Mouse (Mus musculus): ENCODE measurements around the gene Snx6. TPM values are rescaled to one million over a fixed set of nuclear protein-coding genes. Genes with fewer than 3 reads are reported as not detected.

Snx6 gene
- polyA plus RNA-seq (2012; rRNA removed): 3.3 and 14.1 TPM in 2 replicates

DNA sequence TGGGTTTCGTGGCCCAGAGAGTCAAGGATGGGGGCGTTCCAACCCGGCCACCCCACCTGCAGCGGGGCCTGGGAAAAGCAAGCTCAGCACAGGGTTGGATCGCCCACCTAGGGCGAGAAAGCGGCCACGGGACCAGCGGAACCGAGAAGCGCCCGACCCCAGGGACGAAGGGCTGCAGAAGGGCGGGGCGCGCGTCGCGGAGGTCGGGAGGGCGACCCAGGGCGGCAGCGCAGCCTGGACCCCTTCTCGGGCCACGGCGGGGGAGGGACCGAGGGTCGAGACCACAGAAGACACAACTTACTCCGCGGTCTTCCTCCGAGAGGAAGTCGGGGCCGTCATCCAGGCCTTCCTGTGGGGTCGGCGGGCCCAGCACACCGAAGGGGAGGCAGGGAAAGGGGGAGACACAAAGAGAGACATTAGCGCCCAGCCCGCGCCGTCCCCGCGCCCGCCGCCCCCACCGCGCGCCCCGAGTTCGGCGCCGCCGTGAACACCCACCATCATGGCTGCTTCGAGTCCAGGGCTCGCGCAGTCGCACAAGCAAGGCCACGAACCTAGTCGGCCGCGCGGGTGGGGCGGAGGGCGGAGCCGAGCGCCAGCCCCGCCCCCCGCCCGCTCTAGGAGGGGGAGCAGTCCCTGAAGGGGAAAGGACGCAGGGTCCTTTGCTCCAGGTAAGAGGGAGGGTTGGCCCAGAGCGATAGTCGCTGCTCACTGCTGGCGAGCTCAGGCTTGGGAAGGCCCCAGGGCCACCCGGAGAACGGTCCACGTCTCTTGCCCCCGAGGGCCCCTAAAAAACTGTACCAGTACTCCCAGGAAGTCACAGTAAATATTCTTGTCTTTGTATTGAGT lies at the start of gene Snx6:
Snx6 (minus strand) TSS at position 551 of the 846 bp plus-strand sequence.
- no peaks in the 10 kb centered on the region for H3K27me3 ChIP-seq (ENCODE audit: control insufficient read depth, insufficient read depth, low read length)
- H3K27ac ChIP-seq (ENCODE audit: insufficient read depth, low read depth, low read length): peak within 1 kb of the TSS; percentile 65
- under 1% methylated on average over 76 of the region's 76 CpGs for WGBS
- H3K4me3 ChIP-seq (ENCODE audit: low read depth, low read length): peak within 1 kb of the TSS; percentile 98
- peaks cover 2% of the 10 kb centered on the region; the same call in 1 of the 2 replicates for H3K36me3 ChIP-seq (ENCODE audit: control insufficient read depth, insufficient read depth, low read length)
- peaks cover 6% of the 10 kb centered on the region; the same call in 1 of the 2 replicates for H3K4me1 ChIP-seq (ENCODE audit: control insufficient read depth, insufficient read depth, insufficient read length, low read length)
- TF ChIP-seq CTCF (IDR thresholded peaks at IDR 0.05; ENCODE audit: extremely low read depth, insufficient read length, insufficient replicate concordance, low read depth, low read length) (no peak), POLR2A (IDR thresholded peaks at IDR 0.05; ENCODE audit: low read depth, low read length) (peak; percentile 72)

DNA sequence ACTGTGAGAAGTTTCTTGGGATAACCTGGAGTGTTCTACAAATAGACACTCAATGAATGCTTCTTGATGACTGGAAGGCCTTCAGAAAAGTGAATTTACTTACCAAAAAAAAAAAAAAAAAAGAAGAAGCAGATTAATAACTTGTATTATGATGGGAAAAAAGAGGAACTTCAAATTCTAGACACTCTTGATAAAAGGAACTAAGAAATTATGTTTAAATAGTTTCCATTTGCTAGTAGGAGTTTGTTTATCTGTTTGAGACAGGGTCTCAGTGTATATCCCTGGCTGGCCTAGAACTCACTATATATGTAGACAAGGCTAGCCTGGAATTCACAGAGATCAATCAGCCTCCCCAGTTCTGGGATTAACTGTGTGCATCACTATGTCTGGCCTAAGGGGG lies 48.9 kb upstream of the Snx6 start:
- no peak overlapping the region for H3K27ac ChIP-seq (ENCODE audit: insufficient read depth, low read depth, low read length)
- H3K36me3 ChIP-seq (ENCODE audit: control insufficient read depth, insufficient read depth, low read length): no peaks in the 10 kb centered on the region
- H3K4me1 ChIP-seq (ENCODE audit: control insufficient read depth, insufficient read depth, insufficient read length, low read length): no peaks in the 10 kb centered on the region; the same call in 1 of the 2 replicates
- H3K27me3 ChIP-seq (ENCODE audit: control insufficient read depth, insufficient read depth, low read length): no peaks in the 10 kb centered on the region
- no peak for TF ChIP-seq POLR2A (IDR thresholded peaks at IDR 0.05; ENCODE audit: low read depth, low read length)
- TF ChIP-seq CTCF (IDR thresholded peaks at IDR 0.05; ENCODE audit: extremely low read depth, insufficient read length, insufficient replicate concordance, low read depth, low read length): no peak
- H3K4me3 ChIP-seq (ENCODE audit: low read depth, low read length): no peak overlapping the region

DNA sequence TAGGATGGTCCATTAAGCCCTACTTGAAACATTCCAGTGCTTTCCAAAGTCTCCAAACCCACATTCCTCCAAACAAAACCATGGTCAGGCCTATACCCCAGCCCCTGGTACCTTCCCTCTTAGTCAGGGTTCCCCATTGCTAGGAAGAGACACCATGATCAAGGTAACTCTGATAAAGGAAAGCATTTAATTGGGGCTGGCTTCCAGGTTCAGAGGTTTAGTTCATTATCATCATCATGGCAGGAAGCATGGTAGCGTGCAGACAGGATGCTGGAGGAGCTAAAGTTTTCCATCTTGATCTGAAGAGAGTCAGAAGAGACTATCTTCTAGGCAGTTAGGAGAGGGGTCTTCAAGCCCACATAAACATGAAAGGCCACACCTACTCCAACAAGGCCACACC lies 46.1 kb upstream of the Snx6 start:
- Histone ChIP-seq H3K27ac (ENCODE audit: insufficient read depth, low read depth, low read length) (no peak overlapping the region), H3K4me3 (ENCODE audit: low read depth, low read length) (no peak overlapping the region), H3K36me3 (ENCODE audit: control insufficient read depth, insufficient read depth, low read length) (no peaks in the 10 kb centered on the region), H3K27me3 (ENCODE audit: control insufficient read depth, insufficient read depth, low read length) (no peaks in the 10 kb centered on the region), H3K4me1 (ENCODE audit: control insufficient read depth, insufficient read depth, insufficient read length, low read length) (peaks cover 2% of the 10 kb centered on the region; the same call in 1 of the 2 replicates)
- WGBS: 85% methylated on average over 1 of the region's 1 CpGs
- no peak for TF ChIP-seq POLR2A (IDR thresholded peaks at IDR 0.05; ENCODE audit: low read depth, low read length)

DNA sequence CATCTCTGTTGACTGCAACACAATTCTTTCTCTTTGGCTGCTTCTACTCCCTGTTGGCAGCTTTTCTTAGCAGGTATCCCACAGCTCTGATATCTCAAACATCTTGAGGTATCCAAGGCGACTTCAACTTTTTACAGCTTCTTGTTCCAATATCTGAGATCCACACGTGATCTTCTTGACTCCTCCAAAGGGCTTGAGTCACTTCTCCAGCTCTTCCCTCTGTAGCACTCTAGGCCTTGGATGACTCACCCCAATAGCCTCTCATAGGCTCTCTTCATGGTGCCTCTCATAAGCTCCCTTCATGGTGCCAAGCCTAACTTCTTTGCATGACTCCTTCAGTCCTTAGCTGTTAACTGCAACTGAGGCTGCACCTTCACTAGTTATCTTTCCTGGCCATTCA lies 44.3 kb upstream of the Snx6 start:
- 86% methylated on average over 2 of the region's 2 CpGs for WGBS
- no peak for TF ChIP-seq POLR2A (IDR thresholded peaks at IDR 0.05; ENCODE audit: low read depth, low read length)
- TF ChIP-seq CTCF (IDR thresholded peaks at IDR 0.05; ENCODE audit: extremely low read depth, insufficient read length, insufficient replicate concordance, low read depth, low read length): no peak
- Histone ChIP-seq H3K27me3 (ENCODE audit: control insufficient read depth, insufficient read depth, low read length) (no peaks in the 10 kb centered on the region), H3K36me3 (ENCODE audit: control insufficient read depth, insufficient read depth, low read length) (no peaks in the 10 kb centered on the region), H3K4me3 (ENCODE audit: low read depth, low read length) (no peak overlapping the region), H3K27ac (ENCODE audit: insufficient read depth, low read depth, low read length) (no peak overlapping the region), H3K4me1 (ENCODE audit: control insufficient read depth, insufficient read depth, insufficient read length, low read length) (peaks cover 4% of the 10 kb centered on the region; the same call in 1 of the 2 replicates)

DNA sequence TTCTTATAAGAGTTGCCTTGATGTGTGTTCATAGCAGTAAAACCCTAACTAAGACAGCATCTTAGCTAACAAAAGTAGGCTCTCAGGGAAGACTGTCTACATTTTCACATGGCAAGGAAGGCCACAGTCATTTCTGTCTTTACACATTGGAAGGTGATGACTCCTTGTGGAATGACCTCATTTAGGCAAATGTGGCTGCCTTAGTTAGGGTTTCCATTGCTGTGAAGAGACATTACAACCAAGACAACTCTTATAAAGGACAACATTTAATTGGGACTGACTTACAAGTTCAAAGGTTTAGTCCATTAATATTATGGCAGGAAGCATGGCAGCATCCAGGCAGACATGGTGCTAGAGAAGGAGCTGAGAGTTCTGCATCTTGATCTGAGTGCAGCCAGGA lies 43.4 kb upstream of the Snx6 start:
- Histone ChIP-seq H3K27me3 (ENCODE audit: control insufficient read depth, insufficient read depth, low read length) (no peaks in the 10 kb centered on the region), H3K4me1 (ENCODE audit: control insufficient read depth, insufficient read depth, insufficient read length, low read length) (peaks cover 4% of the 10 kb centered on the region; the same call in 1 of the 2 replicates), H3K27ac (ENCODE audit: insufficient read depth, low read depth, low read length) (no peak overlapping the region), H3K36me3 (ENCODE audit: control insufficient read depth, insufficient read depth, low read length) (no peaks in the 10 kb centered on the region), H3K4me3 (ENCODE audit: low read depth, low read length) (no peak overlapping the region)
- TF ChIP-seq CTCF (IDR thresholded peaks at IDR 0.05; ENCODE audit: extremely low read depth, insufficient read length, insufficient replicate concordance, low read depth, low read length) (no peak), POLR2A (IDR thresholded peaks at IDR 0.05; ENCODE audit: low read depth, low read length) (no peak)

DNA sequence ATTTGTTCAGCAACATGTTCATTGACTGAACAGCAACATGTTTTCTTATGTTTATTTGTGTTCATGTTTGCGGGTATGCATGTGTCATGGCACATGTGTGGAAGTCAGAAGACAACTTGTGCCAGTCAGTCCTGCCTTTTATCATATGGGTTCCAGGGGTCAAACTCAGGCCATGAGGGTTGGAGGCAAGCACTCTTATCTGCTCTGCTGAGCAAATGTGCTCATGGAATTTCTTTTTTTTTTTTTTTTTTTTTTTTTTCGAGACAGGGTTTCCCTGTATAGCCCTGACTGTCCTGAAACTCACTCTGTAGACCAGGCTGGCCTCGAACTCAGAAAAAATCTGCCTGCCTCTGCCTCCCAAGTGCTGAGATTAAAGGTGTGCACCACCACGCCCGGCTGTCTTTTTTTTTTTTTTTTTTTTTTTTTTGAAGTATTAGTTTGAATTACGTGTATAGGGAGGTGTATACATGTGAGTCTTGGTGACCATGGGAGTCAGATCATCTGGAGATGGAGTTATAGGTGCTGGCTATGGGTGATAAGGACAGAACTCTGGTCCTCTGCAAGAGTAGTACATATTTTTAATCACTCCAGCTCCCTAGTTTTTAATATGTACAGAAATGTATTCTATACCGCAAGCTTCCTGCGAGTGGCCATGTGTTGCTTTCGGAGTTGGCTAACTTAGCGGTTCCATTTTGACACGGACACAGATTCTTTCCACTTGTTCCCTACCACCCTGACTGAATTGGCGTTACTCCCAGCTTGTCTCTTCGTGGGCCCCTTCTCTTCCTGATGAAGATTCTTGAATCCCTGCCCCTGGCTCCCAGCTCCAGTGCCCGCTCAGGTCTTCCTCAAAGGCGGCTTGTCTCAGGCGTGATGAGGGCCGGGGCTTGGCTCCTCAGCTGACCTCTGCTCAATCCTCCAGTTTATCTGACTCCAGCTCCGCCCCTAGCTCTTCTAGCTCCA lies 40.4 kb upstream of the Snx6 start:
- H3K4me3 ChIP-seq (ENCODE audit: low read depth, low read length): no peak overlapping the region
- H3K27ac ChIP-seq (ENCODE audit: insufficient read depth, low read depth, low read length): 0 out of 2 replicates have a peak overlapping the region, but pooled peaks have one; percentile 40
- TF ChIP-seq POLR2A (IDR thresholded peaks at IDR 0.05; ENCODE audit: low read depth, low read length) (no peak), CTCF (IDR thresholded peaks at IDR 0.05; ENCODE audit: extremely low read depth, insufficient read length, insufficient replicate concordance, low read depth, low read length) (no peak)
- H3K36me3 ChIP-seq (ENCODE audit: control insufficient read depth, insufficient read depth, low read length): no peaks in the 10 kb centered on the region
- WGBS: 76% methylated on average over 18 of the region's 18 CpGs
- H3K27me3 ChIP-seq (ENCODE audit: control insufficient read depth, insufficient read depth, low read length): no peaks in the 10 kb centered on the region
- H3K4me1 ChIP-seq (ENCODE audit: control insufficient read depth, insufficient read depth, insufficient read length, low read length): peaks cover 4% of the 10 kb centered on the region; the same call in 1 of the 2 replicates
